Mouse (Mus musculus) forebrain, embryonic 11.5 days (tissue): ENCODE measurements around the gene E2f3. TPM values are rescaled to one million over a fixed set of nuclear protein-coding genes. Genes with fewer than 3 reads are reported as not detected.

ENCODE experiments used
- ATAC-seq: fragments of 200-750 bp; cut with Nextera tagmentation; replicated peaks from 2 replicates; pipeline ENCODE4 v1.8.0; 2017; ENCODE audit warnings: moderate TSS enrichment; ENCODE audit not compliant: low FRiP score
- DNase-seq: peaks from one replicate; pipeline ENCODE4 v3.0.0-alpha.2; 2017; ENCODE audit warnings: low spot score
- H3K27ac ChIP-seq: fragments of 300-500 bp; sonication (generic); 2 replicates; pipeline ENCODE4 v1.5.1; 2014; ENCODE audit warnings: low read depth, low read length
- H3K27me3 ChIP-seq: fragments of 300-500 bp; sonication (generic); 2 replicates; pipeline ENCODE4 v1.6.1; 2014; ENCODE audit warnings: mild to moderate bottlenecking, low read length, mixed read lengths; ENCODE audit not compliant: control insufficient read depth, insufficient read depth
- H3K36me3 ChIP-seq: fragments of 300-500 bp; sonication (generic); 2 replicates; pipeline ENCODE4 v1.6.1; 2014; ENCODE audit warnings: mild to moderate bottlenecking, low read length, moderate library complexity, mixed read lengths; ENCODE audit not compliant: control insufficient read depth, insufficient read depth
- H3K4me1 ChIP-seq: fragments of 300-500 bp; sonication (generic); replicated peaks from 2 replicates; pipeline ENCODE4 v1.6.1; 2014; ENCODE audit warnings: low read length, mixed read lengths; ENCODE audit not compliant: control insufficient read depth, insufficient read depth
- H3K4me2 ChIP-seq: fragments of 300-500 bp; sonication (generic); 2 replicates; pipeline ENCODE4 v1.6.1; 2014; ENCODE audit warnings: low read depth, mild to moderate bottlenecking, low read length, moderate library complexity, mixed read lengths; ENCODE audit not compliant: severe bottlenecking
- H3K4me3 ChIP-seq: fragments of 300-500 bp; sonication (generic); 2 replicates; pipeline ENCODE4 v1.5.1; 2014; ENCODE audit warnings: low read depth, low read length
- H3K9ac ChIP-seq: fragments of 300-500 bp; sonication (generic); 2 replicates; pipeline ENCODE4 v1.6.1; 2014; ENCODE audit warnings: low read length
- H3K9me3 ChIP-seq: fragments of 300-500 bp; sonication (generic); 2 replicates; pipeline ENCODE4 v1.6.1; 2016; ENCODE audit warnings: low read length, mixed read lengths; ENCODE audit not compliant: control insufficient read depth
- WGBS: fragments of 180-500 bp; shearing (Covaris S2); extraction: QIAGEN DNeasy Blood & Tissue Kit; methylation state at CpG from one replicate; pipeline ENCODE4 v1.1.7; 2014; 5-methylcytosine and 5-hydroxymethylcytosine counted together
- polyA plus RNA-seq: library from polyadenylated mRNA; unstranded; fragments of >200 nt; fragmentation: Nextera tagmentation; extraction: Ambion mirVana; gene quantifications from 2 replicates; pipeline ENCODE4 v1.2.1, GENCODE M21; 2014

Gene E2f3
- polyA plus RNA-seq, 1 experiment from 2014 or later: 23.1 TPM

DNA sequence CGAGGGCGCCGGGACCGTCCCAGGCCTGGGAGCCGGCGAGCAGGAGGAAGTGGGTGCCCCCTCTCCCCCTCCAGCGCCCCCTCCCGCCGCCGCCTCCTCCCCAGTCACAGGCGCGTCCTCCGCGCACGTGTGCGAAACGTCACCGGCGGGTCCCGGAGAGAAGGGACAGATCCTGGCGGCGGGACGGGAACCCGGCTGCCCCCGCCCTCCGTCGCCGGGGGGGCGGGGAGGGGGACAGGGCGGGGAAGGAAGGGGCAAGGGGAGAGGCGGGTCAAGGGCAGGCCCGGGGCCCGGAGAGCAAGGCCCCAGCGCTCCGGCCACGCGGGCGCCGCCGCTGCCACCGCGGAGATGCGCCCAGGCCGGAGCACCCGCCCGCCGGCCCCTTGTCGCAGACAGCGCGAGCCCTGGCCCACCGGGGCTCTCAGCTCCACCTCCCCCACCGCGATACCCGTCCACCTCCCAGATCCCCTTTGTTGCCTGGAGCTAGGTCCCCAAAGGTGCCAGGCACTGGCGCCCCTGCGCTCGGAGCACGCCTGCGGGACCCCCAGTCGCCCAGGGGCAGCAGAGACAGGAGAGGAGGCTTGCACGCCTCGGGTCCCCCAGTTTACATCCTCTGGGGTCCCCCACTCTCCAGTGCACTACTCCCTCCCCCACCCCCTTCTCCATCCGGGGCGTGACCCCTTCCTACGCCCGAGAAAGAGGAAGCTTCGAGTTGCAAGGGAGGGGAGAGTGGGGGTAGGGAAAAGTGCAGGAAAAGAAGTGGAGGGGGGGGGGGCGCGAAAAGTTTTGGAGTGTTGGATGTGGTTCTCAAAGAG is 1.4 kb downstream of the E2f3 start:
- DNase-seq (peak; percentile 91), ATAC-seq (peak; percentile 35)
- Histone ChIP-seq H3K4me1 (no peaks in the 10 kb centered on the region; the same call in 1 of the 2 replicates), H3K27ac (peak overlapping the region; percentile 96), H3K9ac (peak overlapping the region; percentile 100), H3K27me3 (no peaks in the 10 kb centered on the region), H3K4me2 (peak overlapping the region; percentile 85), H3K36me3 (no peaks in the 10 kb centered on the region; the same call in 1 of the 2 replicates), H3K9me3 (no peaks in the 10 kb centered on the region), H3K4me3 (peak overlapping the region; percentile 98)
- 1% methylated on average over 50 of the region's 69 CpGs for WGBS

DNA sequence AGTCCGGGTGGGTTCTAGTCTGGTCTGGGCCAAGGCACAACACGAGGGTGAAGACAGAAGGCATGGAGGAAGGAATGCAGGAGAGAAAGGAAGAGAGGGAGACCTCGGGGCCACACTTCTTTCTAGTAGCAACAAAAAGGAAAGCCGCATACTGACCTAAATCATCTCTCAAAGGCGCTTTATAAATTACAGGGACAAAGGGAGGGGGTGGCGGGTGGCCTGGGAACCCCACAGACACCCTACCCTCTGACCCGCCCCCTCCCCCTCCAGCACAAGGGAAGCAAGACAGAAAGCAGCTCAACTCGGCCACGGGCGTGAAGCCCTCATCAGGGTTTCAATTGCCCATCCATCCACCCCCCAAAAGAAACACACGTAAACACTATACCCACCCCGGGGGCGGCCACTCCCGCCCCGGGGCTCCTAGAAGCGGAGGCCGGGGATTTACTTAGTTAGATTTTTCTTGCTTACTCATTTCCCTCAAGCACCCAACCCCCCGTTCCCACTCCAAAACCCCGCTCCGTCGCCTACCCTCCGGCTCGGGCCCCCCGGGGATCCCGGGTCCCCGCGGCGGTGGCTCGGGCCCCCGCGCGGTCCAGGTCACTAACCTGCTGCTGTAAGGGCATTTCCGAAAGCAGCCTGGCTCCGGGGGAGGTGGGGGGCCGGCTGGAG is 2.2 kb downstream of the E2f3 start:
- Histone ChIP-seq H3K27ac (peak overlapping the region; percentile 96), H3K4me1 (no peaks in the 10 kb centered on the region; the same call in 1 of the 2 replicates), H3K4me2 (peak overlapping the region; percentile 85), H3K4me3 (peak overlapping the region; percentile 98), H3K9ac (peak overlapping the region; percentile 100), H3K27me3 (no peaks in the 10 kb centered on the region), H3K9me3 (no peaks in the 10 kb centered on the region), H3K36me3 (no peaks in the 10 kb centered on the region; the same call in 1 of the 2 replicates)
- no peak for DNase-seq
- WGBS: under 1% methylated on average over 30 of the region's 35 CpGs
- no peak for ATAC-seq

DNA sequence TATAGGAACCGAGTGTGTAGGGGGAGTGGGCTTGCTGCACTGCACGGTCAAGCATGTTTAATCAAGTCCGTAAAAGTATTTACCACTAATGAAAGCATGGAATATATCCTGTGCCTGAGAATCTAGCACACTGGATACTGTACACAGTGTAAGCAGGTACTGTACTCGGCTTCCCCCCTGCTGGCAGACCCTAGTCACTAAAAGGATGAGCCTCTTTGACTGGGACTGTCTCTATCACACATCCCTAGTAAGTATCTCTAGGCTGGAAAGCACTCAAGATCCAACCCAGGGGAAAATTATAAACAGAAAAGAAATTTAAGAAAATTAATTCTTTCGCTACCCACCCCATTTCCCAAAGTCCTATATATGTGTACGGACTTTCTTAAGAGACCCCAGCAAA is 2.8 kb downstream of the E2f3 start:
- Histone ChIP-seq H3K27ac (0 out of 2 replicates have a peak overlapping the region, but pooled peaks have one; percentile 96), H3K9ac (peak overlapping the region; percentile 100), H3K9me3 (no peaks in the 10 kb centered on the region), H3K36me3 (no peaks in the 10 kb centered on the region; the same call in 1 of the 2 replicates), H3K4me3 (peak overlapping the region; percentile 98), H3K4me1 (no peaks in the 10 kb centered on the region; the same call in 1 of the 2 replicates), H3K4me2 (peak overlapping the region; percentile 85), H3K27me3 (no peaks in the 10 kb centered on the region)
- DNase-seq: no peak
- ATAC-seq: no peak
- WGBS: 41% methylated on average over 6 of the region's 6 CpGs

DNA sequence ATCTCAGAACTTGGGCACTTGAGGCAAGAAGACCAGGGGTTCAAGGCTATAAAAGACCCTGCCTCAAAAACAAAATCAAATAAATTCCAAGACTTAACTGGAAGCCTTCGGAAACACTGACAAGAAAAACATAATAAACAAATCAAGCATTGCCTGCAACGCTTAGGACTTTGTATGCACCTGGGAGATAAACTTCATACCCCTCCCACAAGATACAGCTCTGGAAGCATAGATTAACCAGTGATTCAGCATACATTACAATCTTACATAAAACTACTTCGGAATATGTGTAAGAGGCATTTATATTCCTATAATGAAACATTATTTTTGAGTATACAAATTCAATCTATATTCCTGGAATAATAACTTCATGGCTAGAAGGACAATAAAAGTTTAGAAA is 3.5 kb downstream of the E2f3 start:
- DNase-seq (no peak), ATAC-seq (no peak)
- Histone ChIP-seq H3K36me3 (peaks cover 3% of the 10 kb centered on the region; the same call in 1 of the 2 replicates), H3K27me3 (no peaks in the 10 kb centered on the region), H3K4me3 (no peak overlapping the region), H3K9me3 (no peaks in the 10 kb centered on the region), H3K9ac (no peak overlapping the region), H3K27ac (no peak overlapping the region), H3K4me1 (no peaks in the 10 kb centered on the region; the same call in 1 of the 2 replicates), H3K4me2 (no peak overlapping the region)
- WGBS: 85% methylated on average over 3 of the region's 3 CpGs

GRCm38 (mm10) chr13:29979140-29979564 is 6.7 kb downstream of the E2f3 start:
- Histone ChIP-seq H3K36me3 (peaks cover 3% of the 10 kb centered on the region; the same call in 1 of the 2 replicates), H3K4me1 (no peaks in the 10 kb centered on the region; the same call in 1 of the 2 replicates), H3K9me3 (no peaks in the 10 kb centered on the region), H3K4me2 (no peak overlapping the region), H3K27me3 (no peaks in the 10 kb centered on the region), H3K9ac (no peak overlapping the region), H3K27ac (no peak overlapping the region), H3K4me3 (no peak overlapping the region)
- 81% methylated on average over 7 of the region's 7 CpGs for WGBS
- DNase-seq (no peak), ATAC-seq (no peak)

GRCm38 (mm10) chr13:29977358-29977757 is 8.5 kb downstream of the E2f3 start:
- no peaks in the 10 kb centered on the region for H3K27me3 ChIP-seq
- H3K27ac ChIP-seq: no peak overlapping the region
- no peak for DNase-seq
- ATAC-seq: no peak
- peaks cover 3% of the 10 kb centered on the region; the same call in 1 of the 2 replicates for H3K36me3 ChIP-seq
- H3K4me3 ChIP-seq: no peak overlapping the region
- no peaks in the 10 kb centered on the region for H3K9me3 ChIP-seq
- H3K4me2 ChIP-seq: no peak overlapping the region
- H3K4me1 ChIP-seq: no peaks in the 10 kb centered on the region
- H3K9ac ChIP-seq: no peak overlapping the region
- WGBS: 93% methylated on average over 11 of the region's 11 CpGs

DNA sequence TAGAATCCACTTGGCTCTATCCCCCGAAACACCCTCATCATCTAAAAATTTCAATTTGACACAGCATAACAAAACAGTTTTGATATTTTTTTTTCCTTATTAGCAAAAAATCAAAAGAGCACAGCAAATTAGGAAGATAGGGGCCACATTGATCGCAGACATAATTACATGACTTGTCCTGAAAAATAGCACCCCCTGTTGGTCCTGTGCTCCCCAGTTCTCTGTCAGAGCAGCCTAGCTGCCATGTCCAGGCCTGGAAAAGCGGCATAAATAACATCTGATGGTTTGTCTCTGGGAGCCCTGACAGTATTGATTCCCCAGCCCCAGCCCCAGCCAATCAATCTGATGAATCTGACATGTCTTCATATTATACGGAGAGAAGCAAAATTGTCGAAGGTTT is 11.8 kb downstream of the E2f3 start:
- no peaks in the 10 kb centered on the region for H3K27me3 ChIP-seq
- DNase-seq (no peak), ATAC-seq (no peak)
- no peak overlapping the region for H3K4me3 ChIP-seq
- no peak overlapping the region for H3K27ac ChIP-seq
- H3K9me3 ChIP-seq: no peaks in the 10 kb centered on the region
- H3K4me1 ChIP-seq: no peaks in the 10 kb centered on the region
- H3K36me3 ChIP-seq: peaks cover 3% of the 10 kb centered on the region; the same call in 1 of the 2 replicates
- 95% methylated on average over 5 of the region's 5 CpGs for WGBS
- H3K4me2 ChIP-seq: no peak overlapping the region
- no peak overlapping the region for H3K9ac ChIP-seq

DNA sequence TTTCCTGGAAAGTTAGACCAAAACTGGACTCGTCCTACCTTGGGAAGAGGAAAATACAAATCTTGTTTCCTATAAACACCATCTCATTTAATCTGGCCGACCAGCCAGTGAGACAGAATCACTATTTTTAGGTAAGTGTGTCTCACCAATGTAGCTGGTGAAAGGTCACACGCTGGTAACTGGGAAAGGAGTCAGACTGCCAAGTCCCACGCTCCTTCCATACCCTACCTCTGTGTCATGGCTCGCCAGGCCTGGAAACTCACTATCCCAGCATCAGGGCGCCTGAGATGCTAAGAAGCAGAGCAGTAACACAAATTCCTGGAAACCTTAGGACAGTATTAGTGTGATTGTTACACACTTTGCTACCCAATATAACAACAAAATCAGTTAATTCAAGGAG is 12.3 kb downstream of the E2f3 start:
- H3K9me3 ChIP-seq: no peaks in the 10 kb centered on the region
- no peak for ATAC-seq
- no peak for DNase-seq
- H3K27me3 ChIP-seq: no peaks in the 10 kb centered on the region
- H3K9ac ChIP-seq: no peak overlapping the region
- H3K27ac ChIP-seq: no peak overlapping the region
- no peak overlapping the region for H3K4me2 ChIP-seq
- no peak overlapping the region for H3K4me3 ChIP-seq
- peaks cover 3% of the 10 kb centered on the region; the same call in 1 of the 2 replicates for H3K36me3 ChIP-seq
- H3K4me1 ChIP-seq: no peaks in the 10 kb centered on the region
- 94% methylated on average over 6 of the region's 6 CpGs for WGBS
